Mouse (Mus musculus) adrenal gland, adult 18-20 months (tissue): Measurements from ENCODE around the gene Crb1. TPM values are rescaled to one million over a fixed set of nuclear protein-coding genes. Genes with fewer than 3 reads are reported as not detected.

Experiments
- total RNA-seq, 2 experiments: library from RNA; stranded (reverse); gene quantifications; 1 replicate in 1 of 2; 2 replicates in 1 of 2; pipeline ENCODE4 v1.2.3; 2021

Crb1 gene
- total RNA-seq, 2 experiments from 2014 or later: 0.10 TPM; not detected in 1

Other genes starting within 250 kb of the Crb1 start
- gene Zbtb41, start 45.2 kb upstream of the Crb1 start, total RNA-seq: 10 to 100 TPM; 31.9 to 43.4 TPM
- under 1 TPM; 0.48 to 0.86 TPM for gene Aspm, start 77.7 kb upstream of the Crb1 start, total RNA-seq
- gene F13b, start 124.6 kb upstream of the Crb1 start, total RNA-seq: under 1 TPM in 1 of 2 experiments, not detected in 1; 0.13 TPM
- not detected for gene Cfhr1, start 183.2 kb upstream of the Crb1 start, total RNA-seq